Mouse (Mus musculus) C2C12 (cell line): Measurements from ENCODE around the gene Htt. TPM values are rescaled to one million over a fixed set of nuclear protein-coding genes. Genes with fewer than 3 reads are reported as not detected.

Experiments
- H3K27me3 ChIP-seq: one replicate; pipeline ENCODE4 v1.6.1; 2011; ENCODE audit not compliant: control insufficient read depth, insufficient read depth, insufficient read length
- H3K36me3 ChIP-seq: one replicate; pipeline ENCODE4 v1.6.1; 2011; ENCODE audit not compliant: control insufficient read depth, insufficient read depth
- H3K4me3 ChIP-seq: one replicate; pipeline ENCODE4 v1.5.1; 2011; ENCODE audit warnings: mild to moderate bottlenecking, control low read depth; ENCODE audit not compliant: poor library complexity, insufficient read depth, severe bottlenecking
- H3K79me2 ChIP-seq: one replicate; pipeline ENCODE4 v1.6.1; 2011; ENCODE audit not compliant: control insufficient read depth, insufficient read depth
- H3K79me3 ChIP-seq: one replicate; pipeline ENCODE4 v1.6.1; 2011; ENCODE audit warnings: low read depth, control low read depth
- H3ac ChIP-seq: one replicate; pipeline ENCODE3; 2011; ENCODE audit warnings: low read depth; ENCODE audit not compliant: control insufficient read depth, insufficient read length
- CEBPB ChIP-seq: IDR thresholded peaks from one replicate; pipeline ENCODE4 v1.6.1; 2011; ENCODE audit warnings: low read depth, mild to moderate bottlenecking, control low read depth, moderate library complexity
- CTCF ChIP-seq: IDR thresholded peaks from one replicate; pipeline ENCODE4 v1.5.1; 2011; ENCODE audit not compliant: control insufficient read depth, insufficient read depth, insufficient read length
- FOSL1 ChIP-seq: IDR thresholded peaks from one replicate; pipeline ENCODE4 v1.8.0; 2011; ENCODE audit warnings: mild to moderate bottlenecking, low read length; ENCODE audit not compliant: poor library complexity, insufficient read depth, severe bottlenecking
- MAX ChIP-seq: IDR thresholded peaks from one replicate; pipeline ENCODE4 v1.6.1; 2011; ENCODE audit warnings: mild to moderate bottlenecking, control low read depth
- MYOD1 ChIP-seq: IDR thresholded peaks from one replicate; pipeline ENCODE4 v1.6.1; 2011; ENCODE audit warnings: low read depth; ENCODE audit not compliant: control insufficient read depth, insufficient read length
- MYOG ChIP-seq: IDR thresholded peaks from one replicate; pipeline ENCODE4 v1.6.1; 2011; ENCODE audit not compliant: control insufficient read depth, insufficient read length; ENCODE audit errors: extremely low read depth
- USF1 ChIP-seq: IDR thresholded peaks from one replicate; pipeline ENCODE4 v1.6.1; 2011; ENCODE audit warnings: low read depth, mild to moderate bottlenecking, control low read depth, moderate library complexity
- polyA plus RNA-seq: library from polyadenylated mRNA; unstranded; fragments of >200 nt; fragmentation: generic; extraction: Trizol; gene quantifications from one replicate; pipeline ENCODE4 v1.2.1, GENCODE M21; 2012; ENCODE audit warnings: missing spikeins

Gene Htt
- polyA plus RNA-seq, 1 experiment = 8.0 TPM

DNA sequence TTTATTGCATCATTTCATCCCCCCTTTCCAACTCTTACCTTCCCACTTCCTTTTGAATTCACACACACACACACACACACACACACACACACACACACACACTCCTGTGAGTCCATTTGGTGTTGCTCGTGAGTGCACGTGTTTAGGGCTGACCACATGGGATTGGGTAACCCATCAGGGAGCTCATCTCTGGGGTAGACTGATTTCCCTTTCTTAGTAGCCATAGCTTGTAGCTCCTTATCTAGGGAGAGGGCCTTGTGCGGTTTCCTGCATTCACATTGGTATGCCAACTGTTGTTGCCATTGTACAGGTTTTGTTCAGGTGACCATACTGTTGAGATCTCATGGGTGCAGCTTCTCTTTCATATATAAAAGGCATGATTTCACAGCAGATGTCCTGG, 181.9 kb downstream of the Htt start:
- no peaks in the 10 kb centered on the region for H3K27me3 ChIP-seq

DNA sequence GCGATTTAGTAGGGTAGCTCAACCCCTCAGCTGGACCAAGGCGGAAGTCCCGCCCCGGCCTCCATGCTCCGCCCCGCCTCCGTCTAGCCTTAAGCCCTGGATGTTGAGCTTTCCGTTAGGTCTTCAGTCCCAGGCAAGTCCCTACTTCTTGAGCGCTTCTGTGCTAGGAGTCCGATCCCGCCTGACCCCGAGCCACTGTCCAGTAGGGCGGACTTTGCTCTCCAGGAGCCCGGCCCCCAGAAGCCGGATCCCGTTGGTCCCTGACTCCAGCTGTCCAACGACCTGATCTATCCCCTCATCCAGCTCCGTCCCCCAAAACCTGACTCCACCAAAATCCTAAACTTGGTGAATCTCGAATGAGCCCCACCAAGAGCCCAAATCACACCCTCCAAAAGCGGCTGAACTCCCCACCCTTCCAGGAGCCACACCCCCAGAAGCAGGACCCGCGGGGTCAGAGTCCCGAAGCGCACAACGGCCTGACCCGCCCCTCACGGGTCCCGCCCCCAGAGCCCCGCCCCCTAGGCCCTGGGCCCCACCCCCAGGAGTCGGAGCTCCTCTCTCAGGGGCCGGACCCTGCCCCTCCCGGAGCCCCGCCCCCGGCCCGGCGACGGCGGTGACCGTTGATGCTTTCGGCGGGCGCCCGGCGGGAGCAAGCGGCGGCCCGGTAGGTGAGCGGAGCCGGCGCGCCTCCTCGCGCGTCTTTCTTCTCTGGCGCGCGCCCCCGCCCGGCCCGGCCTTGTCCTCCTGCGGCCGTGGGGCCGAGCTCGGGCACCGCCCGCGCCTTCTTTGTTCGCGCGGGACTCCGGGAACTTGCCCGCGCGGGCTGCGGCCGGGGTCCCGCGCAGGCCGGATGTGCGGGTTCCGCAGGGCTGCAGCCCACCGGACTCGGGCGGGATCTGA, 187.6 kb downstream of the Htt start, which contains the start of gene Rgs12:
Gene Rgs12 (plus strand): TSS at position 585 of the 900 bp plus-strand sequence.
- Histone ChIP-seq H3K79me3 (no peaks in the 10 kb centered on the region), H3K4me3 (peak within 1 kb of the TSS; percentile 59), H3K36me3 (no peaks in the 10 kb centered on the region), H3K79me2 (peaks cover 12% of the 10 kb centered on the region), H3ac (peak within 1 kb of the TSS; percentile 92), H3K27me3 (no peaks in the 10 kb centered on the region)
- no peak for TF ChIP-seq MYOG
- TF ChIP-seq MAX = no peak
- no peak for TF ChIP-seq CTCF
- TF ChIP-seq MYOD1 = no peak
- TF ChIP-seq USF1 = no peak
- no peak for TF ChIP-seq FOSL1
- no peak for TF ChIP-seq CEBPB

More for the DNA sequence above, 181.9 kb downstream of the Htt start:
- H3K4me3 ChIP-seq = no peak overlapping the region
- H3ac ChIP-seq = no peak overlapping the region
- no peaks in the 10 kb centered on the region for H3K79me2 ChIP-seq
- H3K79me3 ChIP-seq = no peaks in the 10 kb centered on the region
- no peak for TF ChIP-seq MAX
- TF ChIP-seq MYOD1 = no peak
- no peak for TF ChIP-seq CTCF
- TF ChIP-seq MYOG = no peak
- TF ChIP-seq CEBPB = no peak
- TF ChIP-seq USF1 = no peak
- TF ChIP-seq FOSL1 = no peak
- no peaks in the 10 kb centered on the region for H3K36me3 ChIP-seq

- Histone ChIP-seq H3K79me3 (no peaks in the 10 kb centered on the region), H3K4me3 (peak overlapping the region; percentile 59), H3K79me2 (peaks cover 12% of the 10 kb centered on the region), H3K27me3 (no peaks in the 10 kb centered on the region), H3ac (peak overlapping the region; percentile 92), H3K36me3 (no peaks in the 10 kb centered on the region)
- TF ChIP-seq CEBPB (no peak), USF1 (no peak), FOSL1 (no peak), MAX (no peak), MYOG (no peak), CTCF (no peak), MYOD1 (no peak)
Measured at GRCm38 (mm10) chr5:34949769-34950211, 188.2 kb downstream of the Htt start.

GRCm38 (mm10) chr5:34950486-34951160, 189.1 kb downstream of the Htt start:
- no peaks in the 10 kb centered on the region for H3K79me3 ChIP-seq
- H3K27me3 ChIP-seq = no peaks in the 10 kb centered on the region
- no peak overlapping the region for H3ac ChIP-seq
- H3K4me3 ChIP-seq = no peak overlapping the region
- H3K79me2 ChIP-seq = peaks cover 12% of the 10 kb centered on the region
- no peaks in the 10 kb centered on the region for H3K36me3 ChIP-seq
- TF ChIP-seq FOSL1 (no peak), CEBPB (no peak), MAX (no peak), CTCF (no peak), MYOD1 (no peak), USF1 (no peak), MYOG (no peak)

DNA sequence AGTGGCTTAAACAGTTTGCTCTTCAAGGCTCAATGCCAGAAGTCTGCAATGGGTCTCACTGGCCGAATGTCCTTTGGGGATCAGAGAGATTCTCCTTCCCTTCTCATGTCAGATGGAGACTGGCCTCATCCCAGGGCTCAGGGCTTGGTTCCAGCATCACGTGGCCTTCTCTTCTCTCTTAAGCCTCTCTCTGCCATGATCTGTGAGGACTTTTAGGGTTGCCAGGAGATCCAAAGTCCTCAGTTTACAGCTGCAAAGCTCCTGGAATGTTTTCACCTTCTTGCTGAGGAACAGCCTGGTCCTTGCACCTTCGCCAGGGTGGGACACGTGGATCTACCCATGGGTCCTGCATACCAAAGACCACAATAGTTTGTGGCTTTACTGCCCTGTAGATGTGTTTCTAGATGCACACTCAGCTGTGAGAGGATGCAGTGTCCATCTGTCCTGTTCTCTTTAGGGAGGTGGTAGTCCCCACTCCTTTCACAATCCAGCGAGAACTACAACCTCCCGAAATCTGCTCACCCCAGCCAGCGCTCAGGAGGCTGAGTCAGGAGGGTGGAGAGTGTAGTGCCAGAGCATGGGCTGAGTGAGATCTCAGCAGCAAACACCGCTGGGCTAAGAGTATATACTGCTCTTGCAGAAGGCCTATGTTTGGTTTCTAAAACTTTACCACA, 189.8 kb downstream of the Htt start:
- TF ChIP-seq FOSL1 (no peak), USF1 (no peak), MYOG (no peak), MYOD1 (no peak), CEBPB (no peak), CTCF (no peak), MAX (no peak)
- no peak overlapping the region for H3K4me3 ChIP-seq
- no peaks in the 10 kb centered on the region for H3K27me3 ChIP-seq
- H3K79me3 ChIP-seq = no peaks in the 10 kb centered on the region
- H3ac ChIP-seq = no peak overlapping the region
- peaks cover 12% of the 10 kb centered on the region for H3K79me2 ChIP-seq
- no peaks in the 10 kb centered on the region for H3K36me3 ChIP-seq
